Mouse (Mus musculus) lung, postnatal 4 days (tissue): ENCODE data around the gene Plpp6.
A peak's percentile ranks its signal among the peaks of the same experiment; 100 is the strongest.

ENCODE experiments used
- DNase-seq, 2 experiments: peaks; one replicate each; pipeline ENCODE4 v3.0.0; 2021

Gene Plpp6

DNA sequence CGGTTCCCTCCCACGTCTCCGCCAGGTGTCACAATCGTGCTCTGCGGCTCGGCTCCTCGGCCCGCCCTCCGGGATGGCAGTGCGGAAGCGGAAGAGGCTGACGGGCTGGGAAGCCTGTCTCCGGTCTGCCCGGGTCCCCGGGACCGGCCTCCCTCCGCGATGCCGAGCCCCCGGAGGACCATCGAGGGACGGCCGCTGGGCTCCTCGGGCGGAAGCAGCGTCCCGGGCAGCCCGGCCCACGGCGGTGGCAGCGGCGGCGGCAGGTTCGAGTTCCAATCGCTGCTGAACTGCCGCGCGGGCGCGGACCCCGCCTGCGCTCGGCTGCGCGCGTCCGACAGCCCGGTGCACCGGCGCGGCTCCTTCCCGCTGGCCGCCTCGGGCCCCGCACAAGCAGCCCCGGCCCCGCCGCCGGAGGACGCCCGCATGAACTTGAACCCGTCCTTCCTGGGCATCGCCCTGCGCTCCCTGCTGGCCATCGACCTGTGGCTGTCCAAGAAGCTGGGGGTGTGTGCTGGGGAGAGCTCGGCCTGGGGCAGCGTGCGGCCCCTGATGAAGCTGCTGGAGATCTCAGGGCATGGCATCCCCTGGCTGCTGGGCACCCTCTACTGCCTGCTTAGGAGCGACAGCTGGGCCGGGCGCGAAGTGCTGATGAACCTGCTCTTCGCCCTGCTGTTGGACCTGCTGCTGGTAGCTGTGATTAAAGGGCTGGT, at the start of gene Plpp6:
Gene Plpp6, plus strand, starts transcription at position 112 of the 710 bp plus-strand sequence.
- peak; percentile 88 to 91 for DNase-seq

DNA sequence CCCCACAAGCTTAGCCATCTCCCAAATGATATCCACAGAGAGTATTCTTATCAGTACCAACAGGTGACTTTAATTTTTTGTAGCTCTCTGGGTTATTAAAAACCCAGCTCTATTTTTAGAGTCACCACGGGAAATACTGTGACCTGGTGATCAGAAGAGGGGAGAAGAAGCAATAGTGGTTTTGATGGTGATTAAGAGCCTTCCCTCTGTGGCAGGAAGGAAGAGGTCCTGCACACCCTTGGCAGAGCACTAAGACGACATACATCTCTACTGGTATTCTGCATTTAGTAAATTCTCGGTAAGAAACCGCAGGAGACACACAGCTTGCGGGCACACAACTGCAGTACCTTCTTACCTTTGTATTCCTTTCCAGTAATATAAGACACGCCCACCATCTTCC, 49.2 kb upstream of the Plpp6 start:
- no peak for DNase-seq

- no peak for DNase-seq
Measured at GRCm38 (mm10) chr19:28915602-28916250, 48.0 kb upstream of the Plpp6 start.

- no peak for DNase-seq
Measured at GRCm38 (mm10) chr19:28916492-28916891, 47.3 kb upstream of the Plpp6 start.

DNA sequence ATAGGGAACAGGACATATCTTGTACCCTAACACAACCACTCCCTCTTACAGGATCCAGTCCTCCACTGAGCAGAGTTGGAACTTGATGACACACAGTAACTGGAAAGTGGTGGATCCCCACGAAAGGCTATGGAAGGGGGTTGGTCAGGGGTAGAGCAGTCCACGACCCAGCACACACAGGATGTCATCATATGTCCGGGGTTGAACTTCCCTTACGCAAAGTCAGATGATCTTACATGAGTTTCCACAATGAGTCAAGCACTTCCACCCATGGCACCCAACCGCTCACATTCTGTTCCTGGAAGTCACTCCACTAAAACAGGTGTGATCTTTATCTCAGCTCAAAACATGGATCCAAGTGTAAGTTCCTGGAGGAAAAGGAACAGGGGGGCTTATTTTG, 45.9 kb upstream of the Plpp6 start:
- DNase-seq: no peak

DNA sequence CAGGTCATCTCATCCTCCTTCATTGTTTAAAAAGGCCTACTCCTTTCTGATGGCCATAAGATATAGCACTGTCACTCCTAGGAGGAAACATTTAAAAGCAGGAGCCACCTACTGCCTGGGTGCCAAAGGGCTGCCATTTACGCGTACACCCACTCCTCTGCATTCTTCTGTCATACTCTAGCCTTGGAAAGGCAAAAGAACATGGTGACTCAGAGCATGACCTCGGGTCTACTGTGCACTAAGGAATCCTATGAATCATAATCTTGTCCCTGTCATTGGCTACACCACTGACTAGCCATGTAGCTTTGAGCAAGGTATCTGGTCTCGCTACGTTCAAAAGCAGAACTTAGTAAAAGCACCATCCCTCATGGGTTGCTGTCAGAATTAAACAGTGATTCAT, 37.4 kb upstream of the Plpp6 start:
- no peak for DNase-seq

- DNase-seq: no peak
Measured at GRCm38 (mm10) chr19:28927396-28927795, 36.4 kb upstream of the Plpp6 start.

DNA sequence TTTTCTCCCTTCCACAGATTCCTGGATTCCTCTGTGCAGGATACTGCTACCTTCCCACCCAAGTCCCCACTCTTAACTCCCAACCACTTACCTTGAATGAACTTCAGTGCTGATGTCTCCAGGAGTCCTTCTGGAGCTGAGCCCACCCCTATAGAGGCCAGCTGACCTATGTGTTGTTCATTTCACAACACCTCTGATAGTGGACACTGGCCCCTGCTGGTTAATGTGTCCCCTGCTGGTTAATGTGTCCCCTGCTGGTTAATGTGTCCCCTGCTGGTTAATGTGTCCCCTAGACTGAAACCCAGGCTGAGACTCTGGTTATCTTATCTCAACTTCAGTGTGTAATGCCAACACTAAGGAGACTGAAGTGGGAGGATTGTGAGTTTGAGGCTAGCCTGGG, 34.7 kb upstream of the Plpp6 start:
- no peak for DNase-seq

- no peak for DNase-seq
Measured at GRCm38 (mm10) chr19:28934897-28935296, 28.9 kb upstream of the Plpp6 start.

GRCm38 (mm10) chr19:28940135-28940874, 23.4 kb upstream of the Plpp6 start:
- DNase-seq: peak; percentile 66 to 84

DNA sequence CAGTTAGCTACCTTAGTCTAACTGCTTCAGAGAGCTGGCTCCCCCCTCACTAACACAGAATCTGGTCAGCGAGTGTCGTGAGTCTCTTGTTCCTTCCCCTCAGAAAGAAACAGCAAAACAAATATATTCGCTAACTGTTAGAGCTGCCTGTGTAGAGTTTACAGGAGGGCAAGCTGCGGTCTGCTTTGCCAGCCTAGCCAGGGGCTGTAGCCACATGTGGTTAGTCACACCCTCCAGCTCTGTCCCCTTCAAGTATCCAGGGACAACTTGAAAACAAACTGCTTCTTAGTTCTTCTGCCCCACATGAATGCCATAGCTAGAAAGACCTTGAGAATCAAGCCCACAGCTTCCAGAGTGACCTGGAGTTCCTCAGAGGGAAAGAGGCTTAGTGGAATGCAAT, 22.5 kb upstream of the Plpp6 start:
- DNase-seq: no peak

DNA sequence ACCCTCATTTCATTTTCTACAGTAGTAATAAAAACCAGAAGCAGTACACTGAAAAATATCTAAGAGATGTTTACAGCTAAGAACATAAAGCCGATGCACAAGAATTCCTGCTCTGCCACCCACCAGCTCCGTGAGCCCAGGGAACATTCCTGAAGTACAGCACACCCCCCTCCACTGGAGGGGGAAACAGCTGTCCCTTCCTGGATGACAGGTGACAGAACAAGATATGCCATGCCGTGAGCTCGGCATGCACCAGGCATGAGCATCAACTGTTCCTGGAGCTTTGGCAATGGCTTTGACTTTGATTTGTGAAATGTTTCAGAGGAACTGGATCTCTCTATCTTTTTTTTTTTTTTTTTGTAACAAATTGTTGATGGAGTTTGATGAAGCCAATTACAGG, 17.0 kb upstream of the Plpp6 start:
- no peak for DNase-seq

DNA sequence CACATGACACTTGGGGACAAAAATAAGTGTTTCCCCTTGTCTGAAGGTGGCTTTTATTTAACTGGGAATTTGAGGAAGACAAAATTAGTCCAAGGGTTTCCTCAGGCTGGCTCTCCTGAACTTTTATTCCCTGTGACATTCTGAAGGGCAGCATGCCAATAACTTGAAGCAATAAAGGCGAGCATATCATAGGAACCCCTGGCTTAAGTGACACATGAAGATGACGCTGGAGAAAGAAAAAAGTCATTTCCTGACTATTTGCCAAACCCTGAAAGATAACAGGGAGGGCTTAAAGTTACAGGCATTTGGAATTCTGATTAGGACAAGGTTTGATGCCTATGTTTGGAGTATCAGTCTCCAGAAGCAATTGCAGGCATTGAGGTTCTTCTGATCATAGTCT, 16.4 kb upstream of the Plpp6 start:
- no peak for DNase-seq

GRCm38 (mm10) chr19:28951251-28951650, 12.5 kb upstream of the Plpp6 start:
- DNase-seq: no peak

DNA sequence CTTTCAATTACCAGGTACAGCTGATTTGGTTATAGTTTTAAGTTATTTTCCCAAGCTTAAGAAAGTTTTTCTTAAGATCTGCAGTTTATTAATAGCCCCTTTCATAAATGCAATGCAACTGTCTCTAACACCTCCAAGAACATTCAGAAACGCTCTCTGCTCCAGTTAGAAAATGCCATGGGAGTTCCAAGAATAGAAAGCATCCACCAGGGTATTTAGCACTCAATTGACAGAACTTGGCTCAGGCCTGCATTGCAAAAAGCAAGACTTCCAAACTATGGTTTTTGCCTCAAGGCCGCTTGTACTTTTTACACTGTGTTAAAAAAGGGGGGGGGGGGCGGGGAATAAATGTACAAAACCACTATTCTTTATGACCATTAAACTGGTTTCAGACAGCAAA, 640 bp upstream of the Plpp6 start:
- DNase-seq: no peak

DNA sequence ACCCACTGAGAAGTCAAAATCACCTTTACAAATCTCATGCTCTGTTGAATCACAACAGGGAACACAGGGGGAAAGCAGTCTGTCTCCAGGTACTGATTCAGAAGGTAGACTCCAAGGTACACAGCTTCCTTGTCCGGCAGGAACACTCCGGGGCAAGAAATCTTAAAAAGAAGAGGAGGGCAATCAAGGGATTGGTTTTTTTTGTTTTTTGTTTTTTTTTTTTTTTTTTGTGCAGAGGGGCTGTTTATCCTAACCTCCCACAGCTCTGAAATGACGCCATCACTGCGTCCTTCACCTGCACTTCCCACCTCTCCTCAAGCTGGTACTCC, 276 bp upstream of the Plpp6 start:
- no peak for DNase-seq

GRCm38 (mm10) chr19:28964552-28964903, 775 bp downstream of the Plpp6 start:
- DNase-seq: no peak

GRCm38 (mm10) chr19:28967652-28968051, 3.9 kb downstream of the Plpp6 start, which contains the start of gene 4430402I18Rik:
Gene 4430402I18Rik, minus strand, starts transcription at chr19:28967800.
- DNase-seq: peak; percentile 36 to 43

GRCm38 (mm10) chr19:28968178-28968577, 4.4 kb downstream of the Plpp6 start:
- DNase-seq: no peak

DNA sequence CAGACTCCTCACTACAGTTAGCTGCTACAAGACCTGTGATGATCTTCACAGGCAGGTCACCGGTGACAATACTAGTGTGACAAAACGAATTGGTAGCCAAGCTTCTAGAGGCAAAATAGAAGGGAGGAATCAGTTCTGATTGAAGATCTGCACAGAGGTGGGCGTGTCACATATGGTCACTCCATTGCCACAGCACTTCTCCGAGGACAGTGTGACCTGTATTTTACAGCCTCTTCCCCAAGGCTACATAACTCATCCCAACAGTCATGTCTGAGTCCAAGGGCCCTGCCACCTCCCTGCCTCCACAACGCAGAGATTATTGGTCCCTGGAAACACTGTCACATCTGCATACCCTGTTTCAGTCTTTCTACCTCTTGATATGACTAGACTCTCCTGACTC, 5.5 kb downstream of the Plpp6 start:
- no peak for DNase-seq

DNA sequence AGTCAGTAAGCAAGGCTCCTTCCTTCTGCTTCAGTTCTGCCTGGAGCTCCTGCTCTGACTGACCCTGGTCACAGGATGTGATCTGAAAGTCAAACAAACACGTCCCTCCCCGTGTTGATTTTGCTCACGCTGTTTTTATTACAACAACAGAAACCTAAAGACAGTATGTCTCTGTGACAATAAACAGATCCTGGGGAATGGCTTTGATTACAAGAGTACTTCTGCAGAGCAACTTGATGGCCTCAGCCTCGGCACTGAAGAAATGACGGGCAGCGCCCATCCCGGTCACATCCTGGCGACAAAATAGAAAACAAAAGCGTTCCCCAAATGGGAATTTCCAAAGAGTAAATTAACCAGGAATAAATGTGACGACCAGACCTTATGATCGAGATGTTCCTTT, 6.5 kb downstream of the Plpp6 start:
- DNase-seq: peak in 1 of 2 experiments; percentile 34

- peak; percentile 76 to 83 for DNase-seq
Measured at GRCm38 (mm10) chr19:28974862-28975611, 11.3 kb downstream of the Plpp6 start.

DNA sequence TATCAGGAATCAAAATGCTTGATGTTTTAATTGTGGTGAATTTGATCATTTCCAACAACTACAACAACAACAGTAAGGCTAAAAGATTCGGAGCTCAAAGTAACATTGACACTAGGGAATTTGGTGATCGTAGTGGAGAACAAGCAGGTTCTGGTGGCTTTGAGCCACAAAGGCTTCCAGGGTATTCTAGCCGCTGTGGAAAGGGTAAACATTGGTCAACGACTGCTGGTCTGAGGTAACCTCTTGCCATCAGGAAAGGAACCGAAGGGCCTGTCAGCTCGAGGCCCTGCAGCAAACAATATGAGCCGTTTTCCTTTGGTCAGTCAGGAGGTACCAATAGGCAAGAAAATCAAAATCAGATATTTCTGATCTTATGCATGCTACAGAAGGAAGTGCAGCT, 18.9 kb downstream of the Plpp6 start:
- DNase-seq: no peak
